ENCODE assay signal across 8 mouse cellular contexts in genomic region chr9:45139082-45139481, GRCm38 (mm10). TPM values are rescaled to one million over a fixed set of nuclear protein-coding genes. Genes with fewer than 3 reads are reported as not detected.
A peak's percentile ranks its signal among the peaks of the same experiment; 100 is the strongest.
DNase-seq lines count a peak whose midpoint lies in the region; ATAC-seq lines count a peak whose summit lies in the region.

No protein-coding gene starts in this region.

- H3K4me2 ChIP-seq in kidney, embryonic 14.5 days (replicated peaks; ENCODE audit: low read depth, low read length): peak overlapping the region; percentile 95
- H3K4me2 ChIP-seq in embryonic facial prominence, embryonic 12.5 days (replicated peaks): peak overlapping the region; percentile 95
- H3K4me2 ChIP-seq in hindbrain, embryonic 16.5 days (ENCODE audit: low read length): peak overlapping the region; percentile 92
- H3K4me2 ChIP-seq in midbrain, embryonic 15.5 days: peak overlapping the region; percentile 75

- peaks cover 67% of the 10 kb centered on the region for H3K27me3 ChIP-seq in kidney, embryonic 14.5 days (ENCODE audit: control insufficient read depth, insufficient read depth, low read length)
- H3K27me3 ChIP-seq in embryonic facial prominence, embryonic 12.5 days: peaks cover 98% of the 10 kb centered on the region
- H3K27me3 ChIP-seq in hindbrain, embryonic 16.5 days (replicated peaks; ENCODE audit: control insufficient read depth, insufficient read depth, low read length): peaks cover 60% of the 10 kb centered on the region
- peaks cover 92% of the 10 kb centered on the region for H3K27me3 ChIP-seq in midbrain, embryonic 15.5 days (replicated peaks)

- H3K27ac ChIP-seq in kidney, embryonic 14.5 days (ENCODE audit: low read depth, low read length): no peak overlapping the region
- no peak overlapping the region for H3K27ac ChIP-seq in embryonic facial prominence, embryonic 12.5 days
- no peak overlapping the region for H3K27ac ChIP-seq in hindbrain, embryonic 16.5 days (ENCODE audit: low read depth, low read length)
- no peak overlapping the region for H3K27ac ChIP-seq in midbrain, embryonic 15.5 days

- DNase-seq in kidney, adult 11 months: no peak
- DNase-seq in cerebellum, adult 9-10 months: no peak
- no peak for DNase-seq in cerebellum, postnatal 14 days

- peak overlapping the region; percentile 50 for H3K4me3 ChIP-seq in kidney, embryonic 14.5 days (ENCODE audit: low read length)
- peak overlapping the region; percentile 52 for H3K4me3 ChIP-seq in embryonic facial prominence, embryonic 12.5 days
- peak overlapping the region; percentile 51 for H3K4me3 ChIP-seq in hindbrain, embryonic 16.5 days (ENCODE audit: low read length)
- H3K4me3 ChIP-seq in midbrain, embryonic 15.5 days: peak overlapping the region; percentile 42

- H3K4me1 ChIP-seq in kidney, embryonic 14.5 days (ENCODE audit: control insufficient read depth, insufficient read depth, low read length): peaks cover 19% of the 10 kb centered on the region; the same call in 1 of the 2 replicates
- peaks cover 28% of the 10 kb centered on the region for H3K4me1 ChIP-seq in embryonic facial prominence, embryonic 12.5 days
- peaks cover 14% of the 10 kb centered on the region for H3K4me1 ChIP-seq in hindbrain, embryonic 16.5 days (ENCODE audit: control insufficient read depth, insufficient read depth, low read depth, low read length)
- H3K4me1 ChIP-seq in midbrain, embryonic 15.5 days: peaks cover 16% of the 10 kb centered on the region

- ATAC-seq in kidney, embryonic 14.5 days (ENCODE audit: low FRiP score, low TSS enrichment): no peak
- ATAC-seq in embryonic facial prominence, embryonic 12.5 days (ENCODE audit: insufficient number of reproducible peaks, insufficient read depth, low FRiP score, low TSS enrichment): no peak
- no peak for ATAC-seq in hindbrain, embryonic 16.5 days
- ATAC-seq in midbrain, embryonic 15.5 days (replicated peaks): no peak
- ATAC-seq in erythroid progenitor cell, adult 5-6 weeks (replicated peaks; ENCODE audit: low FRiP score, poor library complexity, severe bottlenecking): no peak

- H3K9me3 ChIP-seq in kidney, embryonic 14.5 days (ENCODE audit: control insufficient read depth, low read length): no peaks in the 10 kb centered on the region
- H3K9me3 ChIP-seq in embryonic facial prominence, embryonic 12.5 days: no peaks in the 10 kb centered on the region
- no peaks in the 10 kb centered on the region for H3K9me3 ChIP-seq in hindbrain, embryonic 16.5 days (ENCODE audit: control insufficient read depth, low read length)
- H3K9me3 ChIP-seq in midbrain, embryonic 15.5 days: no peaks in the 10 kb centered on the region

- WGBS in kidney, embryonic 14.5 days: 2% methylated on average over 7 of the region's 7 CpGs
- WGBS in embryonic facial prominence, embryonic 12.5 days: 4% methylated on average over 7 of the region's 7 CpGs
- 4% methylated on average over 7 of the region's 7 CpGs for WGBS in hindbrain, embryonic 16.5 days
- 5% methylated on average over 7 of the region's 7 CpGs for WGBS in midbrain, embryonic 15.5 days

- H3K36me3 ChIP-seq in kidney, embryonic 14.5 days (ENCODE audit: control insufficient read depth, insufficient read depth, low read length): no peaks in the 10 kb centered on the region
- H3K36me3 ChIP-seq in embryonic facial prominence, embryonic 12.5 days: no peaks in the 10 kb centered on the region
- no peaks in the 10 kb centered on the region for H3K36me3 ChIP-seq in hindbrain, embryonic 16.5 days (ENCODE audit: control insufficient read depth, insufficient read depth, low read length)
- no peaks in the 10 kb centered on the region for H3K36me3 ChIP-seq in midbrain, embryonic 15.5 days (replicated peaks)

- H3K9ac ChIP-seq in kidney, embryonic 14.5 days (ENCODE audit: low read depth, low read length): peak overlapping the region; percentile 28; the same call in 1 of the 2 replicates
- peak overlapping the region; percentile 52; the same call in 1 of the 2 replicates for H3K9ac ChIP-seq in embryonic facial prominence, embryonic 12.5 days
- no peak overlapping the region; the same call in 1 of the 2 replicates for H3K9ac ChIP-seq in hindbrain, embryonic 16.5 days (ENCODE audit: low read depth, low read length)
- peak overlapping the region; percentile 7; the same call in 1 of the 2 replicates for H3K9ac ChIP-seq in midbrain, embryonic 15.5 days

RNA-seq across cellular contexts. Expression of gene Scn4b, which starts 0.9 kb away (rescaled TPM):
- 0.11 and 0.16 TPM in 2 replicates for polyA plus RNA-seq in kidney, embryonic 14.5 days (2014; fragmentation: Nextera tagmentation; extraction: Ambion mirVana)
- 0.35 and 0.41 TPM in 2 replicates for polyA plus RNA-seq in embryonic facial prominence, embryonic 12.5 days (2016; fragmentation: Nextera tagmentation; extraction: Ambion mirVana)
- polyA plus RNA-seq in hindbrain, embryonic 16.5 days (2015; fragmentation: Nextera tagmentation; extraction: Ambion mirVana): 0.60 and 0.81 TPM in 2 replicates
- 0.30 and 0.42 TPM in 2 replicates for polyA plus RNA-seq in midbrain, embryonic 15.5 days (2015; fragmentation: Nextera tagmentation; extraction: Ambion mirVana)
- not detected in 2 replicates for total RNA-seq in erythroid progenitor cell, adult 5-6 weeks (2015; ENCODE audit: low replicate concordance)
- total RNA-seq in erythroid progenitor cell, adult 5-6 weeks (2017; ENCODE audit: low replicate concordance): not detected in 2 replicates

RNA-seq across cellular contexts. Expression of gene Scn2b, which starts 21.5 kb away (rescaled TPM):
- 4.6 and 5.3 TPM in 2 replicates for polyA plus RNA-seq in kidney, embryonic 14.5 days (2014; fragmentation: Nextera tagmentation; extraction: Ambion mirVana)
- polyA plus RNA-seq in embryonic facial prominence, embryonic 12.5 days (2016; fragmentation: Nextera tagmentation; extraction: Ambion mirVana): 5.4 and 5.7 TPM in 2 replicates
- polyA plus RNA-seq in hindbrain, embryonic 16.5 days (2015; fragmentation: Nextera tagmentation; extraction: Ambion mirVana): 10.0 and 10.5 TPM in 2 replicates
- 10.0 and 11.2 TPM in 2 replicates for polyA plus RNA-seq in midbrain, embryonic 15.5 days (2015; fragmentation: Nextera tagmentation; extraction: Ambion mirVana)
- not detected in 2 replicates for total RNA-seq in erythroid progenitor cell, adult 5-6 weeks (2015; ENCODE audit: low replicate concordance)
- under 0.01 TPM in 1 of 2 replicates, not detected in the other for total RNA-seq in erythroid progenitor cell, adult 5-6 weeks (2017; ENCODE audit: low replicate concordance)

RNA-seq across cellular contexts. Expression of gene BC049352, which starts 42.7 kb away (rescaled TPM):
- polyA plus RNA-seq in kidney, embryonic 14.5 days (2014; fragmentation: Nextera tagmentation; extraction: Ambion mirVana): not detected in 2 replicates
- 0.36 and 0.38 TPM in 2 replicates for polyA plus RNA-seq in embryonic facial prominence, embryonic 12.5 days (2016; fragmentation: Nextera tagmentation; extraction: Ambion mirVana)
- polyA plus RNA-seq in hindbrain, embryonic 16.5 days (2015; fragmentation: Nextera tagmentation; extraction: Ambion mirVana): not detected in 2 replicates
- not detected in 2 replicates for polyA plus RNA-seq in midbrain, embryonic 15.5 days (2015; fragmentation: Nextera tagmentation; extraction: Ambion mirVana)
- total RNA-seq in erythroid progenitor cell, adult 5-6 weeks (2015; ENCODE audit: low replicate concordance): not detected in 2 replicates
- total RNA-seq in erythroid progenitor cell, adult 5-6 weeks (2017; ENCODE audit: low replicate concordance): not detected in 2 replicates
